Mouse (Mus musculus) heart, postnatal 10 days (tissue): Measurements from ENCODE around the gene Brwd1. TPM values are rescaled to one million over a fixed set of nuclear protein-coding genes. Genes with fewer than 3 reads are reported as not detected.

Experiments
- microRNA-seq, 2 experiments: library from miRNA; unstranded; fragments of <30 nt; microRNA quantifications; one replicate each; pipeline ENCODE4 v1.2.0; 2022
- total RNA-seq, 2 experiments: library from RNA; stranded (reverse); gene quantifications; 2 replicates each; pipeline ENCODE4 v1.2.3; 2021

The Brwd1 gene
- total RNA-seq, 2 experiments from 2014 or later: 92.4 to 101 TPM

Small RNAs within 50 kb of the gene (microRNA-seq; reads per million reads assigned to microRNA genes)
- gene Gm27833: 0 reads per million in 2 experiments

Other genes with a start within 250 kb of the Brwd1 start
- gene Psmg1, start 91.6 kb downstream of the Brwd1 start, total RNA-seq: 10 to 100 TPM; 23.8 to 30.0 TPM
- 100 to 1,000 TPM in 1 of 2 experiments, 10 to 100 TPM in 1; 94.6 to 120 TPM for gene Hmgn1, start 45.2 kb upstream of the Brwd1 start, total RNA-seq
- 10 to 100 TPM; 12.8 to 18.2 TPM for gene Wrb, start 62.9 kb upstream of the Brwd1 start, total RNA-seq
- 1 to 10 TPM; 1.3 to 1.4 TPM for gene Lca5l, start 109.7 kb upstream of the Brwd1 start, total RNA-seq
- gene Sh3bgr, start 117.9 kb upstream of the Brwd1 start, total RNA-seq: 100 to 1,000 TPM; 593 to 606 TPM
- not detected for gene B3galt5, start 153.3 kb upstream of the Brwd1 start, total RNA-seq